Mouse (Mus musculus): Measurements from ENCODE around the gene Spocd1. TPM values are rescaled to one million over a fixed set of nuclear protein-coding genes. Genes with fewer than 3 reads are reported as not detected.

Spocd1 gene
- polyA plus RNA-seq, 1 experiment from 2014 or later: not detected

DNA sequence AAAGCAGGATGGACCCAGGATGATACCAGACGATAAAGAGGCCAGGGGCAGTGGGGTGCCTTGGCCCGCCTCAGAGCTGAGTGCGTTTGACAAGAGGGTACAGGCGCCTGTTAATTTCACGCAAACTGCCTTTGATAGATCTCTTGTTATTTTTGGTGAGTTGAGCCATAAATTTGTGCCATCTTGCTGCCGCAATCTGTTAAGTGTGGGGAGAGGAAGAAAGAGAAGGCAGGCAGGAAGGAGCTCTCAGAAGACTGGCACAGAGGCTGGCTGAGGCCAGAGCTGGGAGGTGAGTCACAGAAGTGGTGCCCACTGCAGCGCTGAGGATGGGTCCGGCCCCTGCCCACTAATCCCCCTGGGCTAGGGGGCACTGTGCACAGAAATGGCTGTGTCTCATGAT lies 66.2 kb downstream of the Spocd1 start:
- no peaks in the 10 kb centered on the region for H3K9me3 ChIP-seq
- 70% methylated on average over 8 of the region's 8 CpGs for WGBS
- H3K4me2 ChIP-seq: no peak overlapping the region
- H3K27me3 ChIP-seq: no peaks in the 10 kb centered on the region; the same call in 1 of the 2 replicates
- no peak overlapping the region for H3K4me3 ChIP-seq
- no peak overlapping the region for H3K9ac ChIP-seq
- H3K27ac ChIP-seq (replicated peaks): peak overlapping the region; percentile 79; the same call in 1 of the 2 replicates
- H3K36me3 ChIP-seq: peaks cover 36% of the 10 kb centered on the region
- H3K4me1 ChIP-seq (replicated peaks): peaks cover 38% of the 10 kb centered on the region
- ATAC-seq (ENCODE audit: low read depth): no peak

DNA sequence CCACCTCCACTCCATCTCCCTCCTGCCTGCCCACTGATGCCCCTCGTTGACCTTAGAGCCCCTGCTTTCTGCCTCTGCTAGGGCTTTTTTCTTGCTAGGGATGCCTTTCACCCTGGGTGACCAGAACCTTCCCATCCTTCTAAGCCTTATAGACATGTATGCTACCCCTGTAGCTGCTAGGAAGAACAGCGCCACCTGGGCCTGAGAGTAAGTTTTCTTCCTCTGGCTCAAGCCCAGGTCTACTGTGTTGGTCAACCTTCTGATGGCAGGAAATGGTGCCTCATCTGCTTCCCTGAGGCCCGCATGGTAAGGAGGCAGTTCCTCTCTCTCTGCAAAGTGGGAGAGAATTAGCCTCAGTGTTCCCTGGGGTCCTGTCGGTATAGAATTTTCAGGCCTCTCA lies 67.0 kb downstream of the Spocd1 start:
- no peak overlapping the region for H3K4me3 ChIP-seq
- WGBS: 82% methylated on average over 4 of the region's 4 CpGs
- no peak overlapping the region for H3K27ac ChIP-seq (replicated peaks)
- H3K36me3 ChIP-seq: peaks cover 36% of the 10 kb centered on the region
- no peak overlapping the region for H3K4me2 ChIP-seq
- no peak overlapping the region for H3K9ac ChIP-seq
- peaks cover 44% of the 10 kb centered on the region for H3K4me1 ChIP-seq (replicated peaks)
- ATAC-seq (ENCODE audit: low read depth): no peak
- H3K27me3 ChIP-seq: no peaks in the 10 kb centered on the region; the same call in 1 of the 2 replicates
- no peaks in the 10 kb centered on the region for H3K9me3 ChIP-seq

DNA sequence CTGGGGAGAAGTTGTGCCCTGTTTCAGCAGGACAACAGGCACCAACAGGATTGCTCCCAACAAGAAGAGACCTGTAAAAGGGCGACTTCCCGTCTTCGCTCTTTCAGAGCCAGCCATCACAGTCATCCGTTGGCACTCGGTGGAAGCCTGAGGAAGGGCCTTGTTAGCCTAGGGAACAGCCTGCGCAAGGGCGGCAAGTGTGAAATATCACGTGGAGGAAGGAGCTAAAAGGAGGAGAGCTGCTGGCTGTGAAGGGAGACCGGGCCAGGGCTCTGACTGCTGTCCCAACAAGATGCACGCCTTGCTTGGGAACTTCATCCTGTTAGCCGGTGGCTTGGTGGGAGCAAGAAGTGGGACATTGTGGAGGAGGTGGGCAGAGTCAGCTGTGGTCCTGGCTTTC lies 69.1 kb downstream of the Spocd1 start:
- Histone ChIP-seq H3K9me3 (no peaks in the 10 kb centered on the region), H3K4me1 (replicated peaks) (peaks cover 54% of the 10 kb centered on the region), H3K9ac (no peak overlapping the region)

DNA sequence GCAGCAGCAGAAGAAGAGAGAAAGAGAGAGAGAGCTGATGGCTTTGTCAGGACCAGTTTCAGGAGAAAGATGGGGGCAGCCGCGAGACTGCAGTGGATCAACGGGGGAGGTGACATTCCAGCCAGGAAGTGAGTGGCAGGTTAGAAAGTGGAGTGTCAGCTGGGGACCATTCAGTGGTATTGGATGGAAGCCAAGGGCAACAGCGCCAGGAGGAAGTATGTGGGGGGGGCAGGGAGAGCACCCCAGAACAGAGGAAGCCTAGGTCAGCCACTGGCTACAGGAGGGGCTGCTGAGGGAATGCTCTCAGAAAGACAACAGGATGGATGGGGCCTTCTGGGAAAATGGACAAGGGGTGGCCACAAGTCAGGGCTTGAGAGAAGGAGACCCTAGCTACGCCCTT lies 72.7 kb downstream of the Spocd1 start:
- 32% methylated on average over 5 of the region's 5 CpGs for WGBS
- Histone ChIP-seq H3K4me1 (replicated peaks) (peaks cover 30% of the 10 kb centered on the region), H3K9me3 (no peaks in the 10 kb centered on the region), H3K9ac (0 out of 2 replicates have a peak overlapping the region, but pooled peaks have one; percentile 8), H3K27ac (replicated peaks) (peak overlapping the region; percentile 50; the same call in 1 of the 2 replicates), H3K36me3 (peaks cover 12% of the 10 kb centered on the region; the same call in 1 of the 2 replicates), H3K4me2 (no peak overlapping the region), H3K27me3 (peaks cover 1% of the 10 kb centered on the region), H3K4me3 (no peak overlapping the region)
- ATAC-seq (ENCODE audit: low read depth): no peak

More for the DNA sequence above, 69.1 kb downstream of the Spocd1 start:
- no peaks in the 10 kb centered on the region; the same call in 1 of the 2 replicates for H3K27me3 ChIP-seq
- no peak overlapping the region for H3K27ac ChIP-seq (replicated peaks)
- H3K4me2 ChIP-seq: no peak overlapping the region
- peaks cover 23% of the 10 kb centered on the region for H3K36me3 ChIP-seq
- no peak for ATAC-seq (ENCODE audit: low read depth)
- no peak overlapping the region for H3K4me3 ChIP-seq
- 82% methylated on average over 11 of the region's 11 CpGs for WGBS

DNA sequence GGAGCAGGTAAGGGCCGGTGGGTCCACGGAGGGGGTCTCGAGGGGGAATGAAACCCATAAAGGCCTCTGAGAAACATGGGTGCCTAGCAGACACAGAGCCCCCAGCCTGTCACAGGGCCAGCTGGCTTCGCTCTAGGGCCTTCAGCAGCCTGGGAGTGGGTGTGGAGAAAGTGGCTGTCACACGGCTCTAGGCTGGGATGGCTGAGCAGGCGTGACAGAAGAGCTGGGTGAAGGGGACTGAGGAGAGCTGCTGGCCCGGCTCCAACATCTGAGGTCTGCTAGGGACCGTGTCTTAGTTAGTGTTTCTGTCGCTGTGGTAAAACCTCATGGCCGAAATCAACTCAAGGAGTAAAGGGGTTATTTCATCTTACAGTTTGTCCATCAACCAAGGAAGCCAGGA lies 73.1 kb downstream of the Spocd1 start:
- Histone ChIP-seq H3K4me2 (no peak overlapping the region), H3K36me3 (peaks cover 12% of the 10 kb centered on the region; the same call in 1 of the 2 replicates), H3K27me3 (peaks cover 3% of the 10 kb centered on the region), H3K9me3 (no peaks in the 10 kb centered on the region), H3K9ac (no peak overlapping the region), H3K27ac (replicated peaks) (peak overlapping the region; percentile 50; the same call in 1 of the 2 replicates), H3K4me3 (no peak overlapping the region), H3K4me1 (replicated peaks) (peaks cover 33% of the 10 kb centered on the region)
- WGBS: 63% methylated on average over 10 of the region's 10 CpGs
- peak; percentile 32; the same call in 1 of the 2 replicates for ATAC-seq (ENCODE audit: low read depth)

DNA sequence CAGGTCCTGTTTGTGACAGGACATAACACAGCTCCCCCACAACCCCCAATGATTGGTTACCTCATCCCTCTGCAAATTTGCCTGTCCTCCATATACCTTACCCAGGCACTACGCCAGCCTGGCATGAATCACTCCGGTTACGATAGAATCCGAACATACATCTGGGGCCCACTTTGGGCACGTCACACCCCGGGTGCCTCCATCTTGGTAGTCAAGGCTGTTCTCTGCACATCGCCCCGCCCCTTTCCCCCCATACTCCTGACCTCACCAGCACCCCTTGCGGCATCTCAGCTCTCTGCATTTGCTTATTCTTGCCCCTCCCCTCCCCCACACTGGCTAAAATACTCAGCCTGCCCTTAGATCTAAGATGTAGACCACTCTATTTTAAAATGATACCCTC lies 76.5 kb downstream of the Spocd1 start:
- 55% methylated on average over 9 of the region's 9 CpGs for WGBS
- Histone ChIP-seq H3K9ac (no peak overlapping the region), H3K27ac (replicated peaks) (no peak overlapping the region), H3K36me3 (peaks cover 20% of the 10 kb centered on the region), H3K27me3 (peaks cover 20% of the 10 kb centered on the region), H3K4me1 (replicated peaks) (peaks cover 26% of the 10 kb centered on the region), H3K9me3 (no peaks in the 10 kb centered on the region), H3K4me2 (no peak overlapping the region), H3K4me3 (no peak overlapping the region)
- no peak for ATAC-seq (ENCODE audit: low read depth)

DNA sequence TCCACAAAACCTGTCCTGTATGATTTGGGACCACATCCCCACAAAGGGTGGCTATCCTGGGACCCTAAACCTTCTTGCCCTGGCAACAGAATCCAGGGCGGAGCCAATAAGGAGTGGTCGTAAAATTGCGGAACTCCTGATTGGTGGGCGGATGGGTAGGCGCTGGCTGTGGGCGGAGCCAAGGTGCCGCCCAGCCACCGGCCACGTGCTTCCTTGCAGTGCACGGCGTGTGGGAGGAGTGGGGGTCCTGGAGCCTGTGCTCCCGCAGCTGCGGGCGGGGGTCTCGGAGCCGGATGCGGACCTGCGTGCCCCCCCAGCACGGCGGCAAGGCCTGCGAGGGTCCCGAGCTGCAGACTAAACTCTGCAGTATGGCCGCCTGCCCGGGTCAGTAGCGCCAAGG lies 77.5 kb downstream of the Spocd1 start:
- 12% methylated on average over 25 of the region's 25 CpGs for WGBS
- H3K36me3 ChIP-seq: peaks cover 29% of the 10 kb centered on the region
- H3K9ac ChIP-seq: 0 out of 2 replicates have a peak overlapping the region, but pooled peaks have one; percentile 23
- H3K4me1 ChIP-seq (replicated peaks): peaks cover 16% of the 10 kb centered on the region
- 0 out of 2 replicates have a peak, but pooled peaks have one; percentile 11 for ATAC-seq (ENCODE audit: low read depth)
- no peak overlapping the region; the same call in 1 of the 2 replicates for H3K4me3 ChIP-seq
- H3K4me2 ChIP-seq: peak overlapping the region; percentile 49
- no peak overlapping the region for H3K27ac ChIP-seq (replicated peaks)
- no peaks in the 10 kb centered on the region for H3K9me3 ChIP-seq
- peaks cover 20% of the 10 kb centered on the region for H3K27me3 ChIP-seq

Other genes with a start within 250 kb of the Spocd1 start
- gene Tmem39b, start 232.4 kb upstream of the Spocd1 start, polyA plus RNA-seq (2015; fragmentation: Nextera tagmentation; extraction: Ambion mirVana): 13.5 TPM in 2 replicates
- gene Khdrbs1, start 186.9 kb upstream of the Spocd1 start, polyA plus RNA-seq (2015; fragmentation: Nextera tagmentation; extraction: Ambion mirVana): 150 and 165 TPM in 2 replicates
- gene Ptp4a2, start 118.0 kb upstream of the Spocd1 start, polyA plus RNA-seq (2015; fragmentation: Nextera tagmentation; extraction: Ambion mirVana): 288 and 293 TPM in 2 replicates
- 8.1 and 9.3 TPM in 2 replicates for gene Adgrb2, start 55.6 kb downstream of the Spocd1 start, polyA plus RNA-seq (2015; fragmentation: Nextera tagmentation; extraction: Ambion mirVana)
- gene Col16a1, start 118.6 kb downstream of the Spocd1 start, polyA plus RNA-seq (2015; fragmentation: Nextera tagmentation; extraction: Ambion mirVana): 11.9 and 14.7 TPM in 2 replicates
- gene Pef1, start 173.3 kb downstream of the Spocd1 start, polyA plus RNA-seq (2015; fragmentation: Nextera tagmentation; extraction: Ambion mirVana): 61.8 and 62.9 TPM in 2 replicates
- 0.39 and 0.71 TPM in 2 replicates for gene Hcrtr1, start 210.1 kb downstream of the Spocd1 start, polyA plus RNA-seq (2015; fragmentation: Nextera tagmentation; extraction: Ambion mirVana)
- 4.2 and 6.7 TPM in 2 replicates for gene Tinagl1, start 245.9 kb downstream of the Spocd1 start, polyA plus RNA-seq (2015; fragmentation: Nextera tagmentation; extraction: Ambion mirVana)